Mouse (Mus musculus): ENCODE results near the gene Il12rb1. TPM values are rescaled to one million over a fixed set of nuclear protein-coding genes. Genes with fewer than 3 reads are reported as not detected.
"Not testable (repeated sequence)": the region's sequence is repeated elsewhere in the genome, so short reads cannot be mapped to it uniquely, and the experiment has no call there.

Gene Il12rb1
- polyA plus RNA-seq, 1 experiment from 2014 or later, result 0.45 TPM

- DNase-seq (no peak), ATAC-seq (ENCODE audit: low FRiP score, low TSS enrichment) (no peak)
- 76% methylated on average over 20 of the region's 20 CpGs for WGBS
- H3K4me2 ChIP-seq (ENCODE audit: low read length), result no peak overlapping the region
- H3K9ac ChIP-seq (replicated peaks; ENCODE audit: low read length), result no peak overlapping the region
- H3K27ac ChIP-seq (replicated peaks; ENCODE audit: low read depth, low read length), result no peak overlapping the region
- no peaks in the 10 kb centered on the region for H3K36me3 ChIP-seq (ENCODE audit: control insufficient read depth, insufficient read depth, low read length)
- H3K4me3 ChIP-seq (replicated peaks; ENCODE audit: low read depth, low read length), result no peak overlapping the region
- no peaks in the 10 kb centered on the region; the same call in 1 of the 2 replicates for H3K27me3 ChIP-seq (ENCODE audit: control insufficient read depth, insufficient read depth, low read length)
- no peaks in the 10 kb centered on the region for H3K4me1 ChIP-seq (ENCODE audit: control insufficient read depth, insufficient read depth, low read length)
- no peaks in the 10 kb centered on the region for H3K9me3 ChIP-seq (ENCODE audit: control insufficient read depth, low read length)
Observed at GRCm38 (mm10) chr8:70810962-70811680, 2.9 kb downstream of the Il12rb1 start.

DNA sequence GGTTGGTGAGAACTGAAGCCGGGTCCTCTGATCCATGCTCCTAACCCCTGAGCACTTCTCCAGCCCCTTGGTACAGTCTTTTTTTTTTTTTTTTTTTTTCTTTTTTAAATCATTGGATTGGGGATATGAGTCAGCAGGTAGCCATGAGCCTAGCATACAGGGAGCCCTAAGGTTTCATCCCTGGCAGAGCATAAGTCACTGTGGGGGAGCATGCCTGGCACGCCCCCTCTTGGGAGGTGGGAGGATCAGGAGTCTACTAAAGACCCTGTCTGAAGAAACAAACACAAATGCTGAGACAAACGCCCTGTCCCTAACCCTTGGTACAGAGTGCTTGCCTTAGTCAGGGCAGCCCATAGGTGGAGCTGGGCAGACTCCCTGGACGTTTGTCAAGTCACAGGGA, 3.8 kb downstream of the Il12rb1 start:
- H3K4me3 ChIP-seq (replicated peaks; ENCODE audit: low read depth, low read length), result no peak overlapping the region
- no peak for ATAC-seq (ENCODE audit: low FRiP score, low TSS enrichment)
- H3K4me2 ChIP-seq (ENCODE audit: low read length), result no peak overlapping the region
- H3K9ac ChIP-seq (replicated peaks; ENCODE audit: low read length), result no peak overlapping the region
- peaks cover 8% of the 10 kb centered on the region; the same call in 1 of the 2 replicates for H3K27me3 ChIP-seq (ENCODE audit: control insufficient read depth, insufficient read depth, low read length)
- H3K36me3 ChIP-seq (ENCODE audit: control insufficient read depth, insufficient read depth, low read length), result no peaks in the 10 kb centered on the region
- WGBS, result 47% methylated on average over 4 of the region's 4 CpGs
- no peaks in the 10 kb centered on the region for H3K9me3 ChIP-seq (ENCODE audit: control insufficient read depth, low read length)
- no peak for DNase-seq
- H3K27ac ChIP-seq (replicated peaks; ENCODE audit: low read depth, low read length), result no peak overlapping the region
- no peaks in the 10 kb centered on the region for H3K4me1 ChIP-seq (ENCODE audit: control insufficient read depth, insufficient read depth, low read length)

- no peak overlapping the region for H3K4me3 ChIP-seq (replicated peaks; ENCODE audit: low read depth, low read length)
- H3K4me1 ChIP-seq (ENCODE audit: control insufficient read depth, insufficient read depth, low read length), result no peaks in the 10 kb centered on the region
- peaks cover 11% of the 10 kb centered on the region; the same call in 1 of the 2 replicates for H3K27me3 ChIP-seq (ENCODE audit: control insufficient read depth, insufficient read depth, low read length)
- H3K9ac ChIP-seq (replicated peaks; ENCODE audit: low read length), result no peak overlapping the region
- no peak overlapping the region for H3K27ac ChIP-seq (replicated peaks; ENCODE audit: low read depth, low read length)
- no peaks in the 10 kb centered on the region for H3K9me3 ChIP-seq (ENCODE audit: control insufficient read depth, low read length)
- WGBS, result 66% methylated on average over 4 of the region's 4 CpGs
- no peaks in the 10 kb centered on the region for H3K36me3 ChIP-seq (ENCODE audit: control insufficient read depth, insufficient read depth, low read length)
- DNase-seq (no peak), ATAC-seq (ENCODE audit: low FRiP score, low TSS enrichment) (no peak)
- no peak overlapping the region for H3K4me2 ChIP-seq (ENCODE audit: low read length)
Observed at GRCm38 (mm10) chr8:70812885-70813284, 4.6 kb downstream of the Il12rb1 start.

DNA sequence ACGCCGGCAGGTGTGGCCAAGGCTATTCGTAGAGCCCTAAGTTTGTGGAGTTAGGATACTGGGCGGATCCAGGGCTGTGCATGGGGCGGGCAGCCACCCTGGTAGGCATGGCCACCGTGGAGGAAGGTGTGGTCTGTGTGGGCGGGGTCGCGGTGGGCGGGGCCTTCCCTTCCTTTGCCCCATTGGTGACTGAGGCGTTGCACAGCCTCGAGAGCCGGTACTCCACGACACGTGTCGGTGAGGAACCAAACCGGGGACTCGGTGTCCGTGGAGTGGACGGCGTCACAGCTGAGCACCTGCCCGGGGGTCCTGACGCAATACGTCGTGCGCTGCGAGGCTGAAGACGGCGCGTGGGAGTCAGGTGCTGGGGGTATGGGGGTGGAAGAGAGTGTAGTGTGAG, 8.4 kb downstream of the Il12rb1 start:
- Histone ChIP-seq H3K4me1 (ENCODE audit: control insufficient read depth, insufficient read depth, low read length) (no peaks in the 10 kb centered on the region), H3K9ac (replicated peaks; ENCODE audit: low read length) (no peak overlapping the region), H3K4me3 (replicated peaks; ENCODE audit: low read depth, low read length) (no peak overlapping the region), H3K36me3 (ENCODE audit: control insufficient read depth, insufficient read depth, low read length) (no peaks in the 10 kb centered on the region), H3K27me3 (ENCODE audit: control insufficient read depth, insufficient read depth, low read length) (peaks cover 27% of the 10 kb centered on the region; the same call in 1 of the 2 replicates), H3K27ac (replicated peaks; ENCODE audit: low read depth, low read length) (no peak overlapping the region), H3K4me2 (ENCODE audit: low read length) (peak overlapping the region; percentile 21; the same call in 1 of the 2 replicates), H3K9me3 (ENCODE audit: control insufficient read depth, low read length) (peaks cover 9% of the 10 kb centered on the region; the same call in 1 of the 2 replicates)
- WGBS, result 9% methylated on average over 30 of the region's 30 CpGs
- no peak for DNase-seq
- ATAC-seq (ENCODE audit: low FRiP score, low TSS enrichment), result 0 out of 2 replicates have a peak, but pooled peaks have one; percentile 6

DNA sequence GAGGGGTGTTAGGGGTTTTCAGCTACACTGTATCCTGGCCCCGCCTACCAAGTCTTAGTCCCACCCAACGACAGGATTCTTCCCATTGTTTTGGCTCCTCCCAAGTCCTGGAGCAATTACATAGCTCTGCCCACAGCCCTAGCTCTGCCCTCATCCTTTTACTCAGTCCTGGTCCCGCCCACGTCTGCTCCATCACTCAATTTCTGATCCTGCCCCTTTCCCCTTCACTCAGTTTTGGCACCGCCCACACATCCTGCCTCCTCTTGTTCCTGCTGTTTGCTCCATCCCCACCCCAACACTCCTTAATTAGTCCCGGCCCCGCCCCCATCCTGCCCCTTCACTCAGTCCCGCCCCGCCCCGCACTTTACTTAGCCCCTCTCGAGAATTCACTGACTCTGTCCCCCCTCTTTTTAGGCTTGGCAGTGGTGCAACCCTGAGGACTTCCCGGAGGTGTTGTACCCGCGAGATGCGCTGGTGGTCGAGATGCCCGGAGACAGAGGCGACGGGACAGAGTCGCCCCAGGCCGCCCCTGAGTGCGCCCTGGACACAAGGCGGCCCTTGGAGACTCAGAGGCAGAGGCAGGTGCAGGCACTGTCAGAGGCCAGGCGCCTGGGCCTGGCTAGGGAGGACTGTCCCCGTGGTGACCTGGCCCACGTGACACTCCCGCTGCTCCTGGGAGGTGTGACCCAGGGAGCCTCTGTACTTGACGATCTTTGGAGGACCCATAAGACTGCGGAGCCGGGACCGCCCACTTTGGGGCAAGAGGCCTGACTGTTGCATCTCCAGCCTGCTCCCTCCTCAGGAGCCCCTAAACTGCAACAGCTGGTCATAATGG, 12.1 kb downstream of the Il12rb1 start:
- Histone ChIP-seq H3K4me1 (ENCODE audit: control insufficient read depth, insufficient read depth, low read length) (no peaks in the 10 kb centered on the region), H3K9ac (replicated peaks; ENCODE audit: low read length) (no peak overlapping the region), H3K36me3 (ENCODE audit: control insufficient read depth, insufficient read depth, low read length) (no peaks in the 10 kb centered on the region), H3K27ac (replicated peaks; ENCODE audit: low read depth, low read length) (no peak overlapping the region), H3K4me2 (ENCODE audit: low read length) (no peak overlapping the region), H3K27me3 (ENCODE audit: control insufficient read depth, insufficient read depth, low read length) (peaks cover 27% of the 10 kb centered on the region; the same call in 1 of the 2 replicates), H3K9me3 (ENCODE audit: control insufficient read depth, low read length) (peaks cover 9% of the 10 kb centered on the region; the same call in 1 of the 2 replicates), H3K4me3 (replicated peaks; ENCODE audit: low read depth, low read length) (no peak overlapping the region)
- DNase-seq (no peak), ATAC-seq (ENCODE audit: low FRiP score, low TSS enrichment) (peak; percentile 61; the same call in 1 of the 2 replicates)
- 4% methylated on average over 31 of the region's 31 CpGs for WGBS

DNA sequence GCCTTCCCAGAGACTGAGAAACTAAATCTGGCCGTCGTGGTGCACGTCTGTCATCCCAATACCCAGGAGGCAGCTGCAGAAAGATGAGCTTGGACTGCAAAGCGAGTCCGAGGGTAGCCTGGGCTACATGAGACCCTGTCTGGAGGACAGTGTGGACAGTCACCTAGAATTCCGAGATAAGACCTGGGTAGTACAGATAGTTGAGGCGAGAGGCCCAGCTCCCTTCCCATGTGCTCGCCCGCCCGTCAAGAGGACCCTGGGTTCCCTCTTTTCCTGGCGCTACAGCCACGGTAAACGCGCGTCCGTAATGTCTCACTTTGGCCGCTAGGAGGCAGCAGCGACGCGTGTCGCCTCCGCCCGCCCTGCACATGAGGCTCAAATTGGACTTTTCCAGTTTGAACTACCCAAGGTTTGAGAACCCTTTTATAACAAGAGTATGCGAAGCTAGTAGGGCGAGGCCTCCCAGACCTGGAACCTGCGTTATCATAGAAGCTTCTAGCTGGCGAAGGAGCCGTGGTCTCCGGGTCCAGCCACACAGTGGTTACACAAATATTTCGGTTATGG, 13.2 kb downstream of the Il12rb1 start:
- peaks cover 25% of the 10 kb centered on the region; the same call in 1 of the 2 replicates for H3K27me3 ChIP-seq (ENCODE audit: control insufficient read depth, insufficient read depth, low read length)
- no peak overlapping the region for H3K4me3 ChIP-seq (replicated peaks; ENCODE audit: low read depth, low read length)
- no peak overlapping the region for H3K9ac ChIP-seq (replicated peaks; ENCODE audit: low read length)
- peak; percentile 87 for DNase-seq
- 15% methylated on average over 30 of the region's 30 CpGs for WGBS
- ATAC-seq (ENCODE audit: low FRiP score, low TSS enrichment), result peak; percentile 60; the same call in 1 of the 2 replicates
- H3K36me3 ChIP-seq (ENCODE audit: control insufficient read depth, insufficient read depth, low read length), result no peaks in the 10 kb centered on the region
- peaks cover 9% of the 10 kb centered on the region; the same call in 1 of the 2 replicates for H3K9me3 ChIP-seq (ENCODE audit: control insufficient read depth, low read length)
- H3K4me2 ChIP-seq (ENCODE audit: low read length), result no peak overlapping the region
- H3K27ac ChIP-seq (replicated peaks; ENCODE audit: low read depth, low read length), result no peak overlapping the region
- H3K4me1 ChIP-seq (ENCODE audit: control insufficient read depth, insufficient read depth, low read length), result no peaks in the 10 kb centered on the region

DNA sequence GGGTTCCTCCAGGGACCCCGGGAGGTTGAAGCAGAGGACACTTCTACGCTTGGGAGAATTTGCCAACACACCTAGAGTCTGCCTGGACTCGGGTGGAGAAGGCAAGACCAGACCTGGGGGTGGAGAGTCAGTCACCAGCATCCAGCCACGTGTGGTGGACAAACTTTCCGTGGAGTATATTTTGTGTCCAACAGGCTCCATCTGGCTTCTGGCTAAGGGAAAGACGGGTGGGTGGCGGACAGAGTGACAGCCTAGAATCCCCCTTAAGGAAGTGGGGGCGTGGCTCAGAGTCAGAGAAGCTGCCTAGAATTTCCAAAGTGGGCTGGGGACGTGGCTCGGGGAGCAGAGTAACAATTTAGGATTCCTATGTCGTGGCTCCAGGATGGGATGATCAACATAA, 13.7 kb downstream of the Il12rb1 start:
- Histone ChIP-seq H3K27ac (replicated peaks; ENCODE audit: low read depth, low read length) (no peak overlapping the region), H3K27me3 (ENCODE audit: control insufficient read depth, insufficient read depth, low read length) (peaks cover 20% of the 10 kb centered on the region; the same call in 1 of the 2 replicates), H3K4me3 (replicated peaks; ENCODE audit: low read depth, low read length) (no peak overlapping the region), H3K36me3 (ENCODE audit: control insufficient read depth, insufficient read depth, low read length) (no peaks in the 10 kb centered on the region), H3K4me1 (ENCODE audit: control insufficient read depth, insufficient read depth, low read length) (no peaks in the 10 kb centered on the region), H3K9ac (replicated peaks; ENCODE audit: low read length) (no peak overlapping the region), H3K9me3 (ENCODE audit: control insufficient read depth, low read length) (peaks cover 9% of the 10 kb centered on the region; the same call in 1 of the 2 replicates), H3K4me2 (ENCODE audit: low read length) (no peak overlapping the region)
- DNase-seq, result no peak
- WGBS, result 51% methylated on average over 11 of the region's 11 CpGs
- no peak for ATAC-seq (ENCODE audit: low FRiP score, low TSS enrichment)

DNA sequence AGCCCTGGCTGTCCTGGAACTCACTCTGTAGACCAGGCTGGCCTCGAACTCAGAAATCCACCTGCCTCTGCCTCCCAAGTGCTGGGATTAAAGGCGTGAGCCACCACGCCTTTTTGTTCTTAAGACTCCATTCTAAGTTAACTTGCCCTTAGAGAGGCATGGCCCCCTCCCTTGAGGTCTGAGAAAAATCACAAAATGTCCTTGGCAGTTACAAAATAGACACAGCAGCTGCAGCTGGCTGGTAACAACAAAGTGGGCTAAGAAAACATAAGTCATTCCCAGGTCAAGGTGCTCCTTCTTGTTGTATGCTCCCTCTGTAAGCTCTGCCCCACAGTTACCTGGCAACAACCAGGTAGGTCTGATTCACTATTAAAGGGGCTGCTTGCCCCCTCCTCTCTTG, 14.3 kb downstream of the Il12rb1 start:
- ATAC-seq (ENCODE audit: low FRiP score, low TSS enrichment), result not testable (repeated sequence)
- WGBS, result 83% methylated on average over 3 of the region's 3 CpGs
- H3K27me3 ChIP-seq (ENCODE audit: control insufficient read depth, insufficient read depth, low read length), result peaks cover 16% of the 10 kb centered on the region; the same call in 1 of the 2 replicates

More for the DNA sequence above, 14.3 kb downstream of the Il12rb1 start:
- not testable (repeated sequence) for H3K4me3 ChIP-seq (replicated peaks; ENCODE audit: low read depth, low read length); H3K4me2 ChIP-seq (ENCODE audit: low read length); H3K27ac ChIP-seq (replicated peaks; ENCODE audit: low read depth, low read length); H3K9me3 ChIP-seq (ENCODE audit: control insufficient read depth, low read length); H3K36me3 ChIP-seq (ENCODE audit: control insufficient read depth, insufficient read depth, low read length); H3K9ac ChIP-seq (replicated peaks; ENCODE audit: low read length); DNase-seq; H3K4me1 ChIP-seq (ENCODE audit: control insufficient read depth, insufficient read depth, low read length)

Measured in midbrain, embryonic 14.5 days (tissue).